Mouse (Mus musculus): ENCODE results near the gene Fli1.

Fli1 gene

DNA sequence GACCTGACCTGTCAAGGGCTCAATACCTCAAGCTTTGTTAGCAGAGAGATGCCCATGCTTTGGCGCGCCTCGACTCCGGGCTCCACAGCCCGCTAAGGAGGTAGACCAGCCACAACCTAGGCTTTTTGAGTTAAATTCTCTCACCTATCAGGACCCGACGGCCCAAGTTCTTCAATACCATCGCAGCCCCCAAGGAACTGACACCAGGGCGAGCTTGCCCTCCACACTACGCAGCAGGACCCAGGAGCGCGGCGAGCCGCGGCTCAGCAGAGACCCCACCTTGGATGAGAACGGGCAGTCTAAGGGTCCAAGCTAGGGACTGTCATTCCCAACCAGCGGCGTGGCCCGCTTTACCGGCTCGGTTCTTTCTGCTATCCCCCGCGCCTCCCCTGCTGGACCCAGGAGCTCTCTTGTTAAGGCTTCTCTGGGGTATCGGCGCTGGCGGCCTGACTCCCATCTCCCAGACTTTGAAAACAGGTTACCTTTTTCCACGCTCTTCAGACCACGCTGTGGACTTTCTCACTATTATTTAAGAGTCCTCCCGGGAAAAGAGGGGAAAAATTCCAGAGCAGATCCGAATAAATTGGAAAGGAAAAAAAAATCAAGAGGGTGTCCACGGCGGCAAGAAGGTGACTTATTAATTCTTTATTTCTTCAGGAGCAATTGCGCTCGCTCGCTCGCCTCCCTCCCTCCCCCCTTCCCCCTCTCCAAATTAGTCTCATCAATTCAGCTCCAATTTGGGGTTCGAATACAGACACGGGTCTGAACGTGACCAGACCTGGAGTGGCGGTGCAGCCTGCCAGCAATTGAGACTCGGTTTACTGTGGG is at the start of gene Fli1:
TSS of gene Fli1 (minus strand) at position 650 of the 828 bp plus-strand sequence.
- DNase-seq: no peak

GRCm38 (mm10) chr9:32591732-32592582 is 49.3 kb upstream of the Fli1 start:
- DNase-seq: peak; percentile 56

- no peak for DNase-seq
Observed at GRCm38 (mm10) chr9:32590571-32590970, 47.9 kb upstream of the Fli1 start.

GRCm38 (mm10) chr9:32589900-32590299 is 47.2 kb upstream of the Fli1 start:
- DNase-seq: peak; percentile 64

DNA sequence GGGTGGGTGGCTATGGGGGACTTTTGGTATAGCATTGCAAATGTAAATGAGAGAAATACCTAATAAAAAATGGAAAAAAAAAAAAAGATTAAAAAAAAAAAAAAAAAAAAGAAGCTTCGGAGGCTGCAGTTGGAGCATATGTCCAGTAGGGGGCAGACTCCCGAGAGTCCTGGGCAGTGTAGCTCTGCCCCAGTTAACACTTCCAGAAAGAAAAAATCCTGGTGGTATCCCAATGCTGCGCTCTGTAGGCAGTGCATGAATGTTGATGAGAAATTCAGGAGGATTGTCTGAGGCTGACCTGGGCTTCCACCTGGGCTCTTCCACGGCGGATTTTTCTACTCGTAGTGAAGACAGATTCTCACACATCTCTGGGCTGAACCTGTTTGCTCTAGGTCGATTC is 42.7 kb upstream of the Fli1 start:
- DNase-seq: no peak

- DNase-seq: no peak
Observed at GRCm38 (mm10) chr9:32583905-32584304, 41.2 kb upstream of the Fli1 start.

GRCm38 (mm10) chr9:32581851-32582573 is 39.4 kb upstream of the Fli1 start:
- DNase-seq: no peak

GRCm38 (mm10) chr9:32578411-32578810 is 35.8 kb upstream of the Fli1 start:
- DNase-seq: no peak

DNA sequence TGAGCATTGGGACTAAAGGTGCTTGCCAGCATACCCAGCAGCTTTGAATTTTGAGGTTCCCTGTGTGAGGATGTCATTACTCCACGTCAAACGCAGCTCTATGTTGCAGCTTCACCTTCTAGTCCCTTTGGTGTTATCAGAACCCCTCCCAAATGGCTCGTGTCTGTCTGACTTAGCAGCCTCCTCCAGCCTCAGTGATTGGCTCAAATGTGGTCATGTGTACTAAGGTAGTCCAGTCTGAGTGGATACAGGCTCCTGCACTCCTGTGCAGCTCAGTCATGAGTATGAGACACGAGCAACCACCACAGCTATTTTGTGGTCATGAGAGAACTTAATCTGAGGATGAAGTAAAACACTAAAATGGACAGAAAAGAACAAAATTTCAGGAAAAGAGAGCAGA is 31.0 kb upstream of the Fli1 start:
- no peak for DNase-seq

GRCm38 (mm10) chr9:32571676-32572075 is 29.0 kb upstream of the Fli1 start:
- no peak for DNase-seq

DNA sequence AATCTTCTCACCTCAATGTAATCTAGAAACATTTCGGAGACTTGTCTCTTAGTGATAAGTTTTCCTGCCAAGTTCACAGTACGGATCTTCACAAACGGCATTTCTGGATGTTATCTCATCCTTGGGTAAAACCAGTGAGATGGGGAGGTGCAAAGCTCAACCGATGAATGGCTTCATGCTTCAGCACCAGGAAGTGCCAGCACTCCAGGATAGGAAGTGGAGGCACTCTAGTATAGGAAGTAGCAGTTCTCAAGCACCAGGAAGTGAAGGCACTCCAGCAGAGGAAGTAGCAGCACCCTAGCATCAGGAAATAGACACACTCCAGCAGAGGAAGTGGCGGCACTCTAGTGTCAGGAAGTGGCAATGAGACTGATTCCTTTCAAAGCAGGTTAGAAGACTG is 27.9 kb upstream of the Fli1 start:
- DNase-seq: no peak

- no peak for DNase-seq
Observed at GRCm38 (mm10) chr9:32569261-32569660, 26.6 kb upstream of the Fli1 start.

GRCm38 (mm10) chr9:32567603-32568002 is 24.9 kb upstream of the Fli1 start:
- no peak for DNase-seq

GRCm38 (mm10) chr9:32565309-32565708 is 22.6 kb upstream of the Fli1 start:
- DNase-seq: no peak

GRCm38 (mm10) chr9:32562837-32563236 is 20.2 kb upstream of the Fli1 start:
- no peak for DNase-seq

- no peak for DNase-seq
Observed at GRCm38 (mm10) chr9:32562409-32562808, 19.7 kb upstream of the Fli1 start.

GRCm38 (mm10) chr9:32561190-32561890 is 18.7 kb upstream of the Fli1 start:
- DNase-seq: no peak

DNA sequence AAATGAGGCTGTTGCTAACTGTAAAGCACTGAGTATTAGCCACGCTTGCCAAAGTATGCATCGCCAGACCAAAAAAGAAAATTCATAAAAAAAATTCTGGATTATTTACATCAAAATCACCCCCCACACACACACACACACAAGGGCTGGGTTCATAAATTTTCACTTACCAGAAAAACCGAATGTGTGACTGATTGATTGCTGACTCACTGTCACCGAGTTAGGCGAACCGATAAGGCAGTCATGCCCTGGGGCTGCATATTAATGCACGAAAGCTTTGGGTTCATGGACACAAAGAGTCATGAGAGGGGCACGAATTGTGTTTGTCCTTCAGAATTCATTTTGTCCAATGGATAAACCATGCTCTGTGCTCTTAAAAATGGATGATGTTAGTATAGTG is 17.2 kb upstream of the Fli1 start:
- DNase-seq: no peak

- no peak for DNase-seq
Observed at GRCm38 (mm10) chr9:32559454-32559853, 16.8 kb upstream of the Fli1 start.

DNA sequence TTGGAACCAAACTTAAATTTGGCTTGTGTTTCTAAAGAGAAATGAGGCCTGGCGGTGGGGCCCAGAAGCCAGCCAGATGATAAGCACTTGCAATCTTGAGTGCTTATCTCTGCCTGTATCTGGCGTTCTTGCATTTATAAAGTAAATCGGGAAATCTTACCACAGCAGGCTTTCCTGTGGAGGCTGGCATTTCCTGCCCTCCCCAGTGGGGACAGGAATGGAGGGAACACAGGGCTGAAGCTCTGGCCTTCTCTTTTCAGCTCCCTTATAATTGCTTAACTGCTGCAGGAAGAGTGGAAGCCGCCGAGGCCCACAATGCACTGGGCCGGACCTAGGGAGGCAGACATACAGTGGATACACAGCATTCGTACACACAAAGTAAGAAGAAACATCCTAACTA is 13.7 kb upstream of the Fli1 start:
- DNase-seq: no peak

- DNase-seq: no peak
Observed at GRCm38 (mm10) chr9:32555279-32555678, 12.6 kb upstream of the Fli1 start.

DNA sequence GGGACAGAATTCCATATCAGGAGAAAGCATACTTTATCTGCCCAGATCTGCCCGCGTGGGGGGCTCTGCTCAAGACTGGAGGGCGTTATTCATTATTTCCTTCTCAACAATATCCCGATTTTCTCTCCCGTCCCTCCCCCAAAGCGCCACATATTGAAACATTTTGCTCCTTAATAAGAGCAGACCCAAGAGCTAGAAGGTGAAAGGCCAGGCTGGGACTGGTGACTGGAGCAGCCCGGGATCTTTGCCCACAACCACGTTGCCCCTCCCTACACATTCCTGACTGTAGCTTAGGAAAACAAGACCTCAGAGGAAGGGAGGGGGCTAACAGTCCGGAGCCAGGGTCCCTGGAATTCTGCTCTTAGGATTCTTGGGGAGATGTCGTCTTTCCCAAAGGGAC is 7.9 kb upstream of the Fli1 start:
- DNase-seq: no peak

All from right cerebral cortex, postnatal 25 days (tissue).